Comparison of ENCODE assay signal across 8 mouse cellular contexts in genomic region chr4:137865221-137865641, GRCm38 (mm10). TPM values are rescaled to one million over a fixed set of nuclear protein-coding genes. Genes with fewer than 3 reads are reported as not detected.
A peak's percentile ranks its signal among the peaks of the same experiment; 100 is the strongest.
DNase-seq lines count a peak whose midpoint lies in the region; ATAC-seq and TF ChIP-seq lines count a peak whose summit lies in the region.

No protein-coding gene starts in this region.

- TF ChIP-seq CTCF in thymus, adult 2 months (IDR thresholded peaks at IDR 0.05; ENCODE audit: borderline replicate concordance, control insufficient read depth, extremely low read depth, insufficient read depth, low read length, poor library complexity) = no peak

- DNase-seq in heart, postnatal 14 days = no peak
- no peak for DNase-seq in embryonic facial prominence, embryonic 14.5 days (ENCODE audit: low spot score)
- no peak for DNase-seq in intestine, embryonic 14.5 days (ENCODE audit: low spot score)
- DNase-seq in thymus, adult 2 months = no peak
- DNase-seq in cerebellum, adult 18-20 months = no peak

- H3K27ac ChIP-seq in heart, embryonic 16.5 days (ENCODE audit: low read length) = no peak overlapping the region
- H3K27ac ChIP-seq in embryonic facial prominence, embryonic 14.5 days (replicated peaks; ENCODE audit: low read depth, low read length) = no peak overlapping the region
- peak overlapping the region; percentile 38; the same call in 1 of the 2 replicates for H3K27ac ChIP-seq in intestine, embryonic 14.5 days (ENCODE audit: low read depth)
- H3K27ac ChIP-seq in midbrain, embryonic 16.5 days (ENCODE audit: low read length) = 0 out of 2 replicates have a peak overlapping the region, but pooled peaks have one; percentile 6
- H3K27ac ChIP-seq in thymus, adult 2 months (ENCODE audit: control insufficient read depth, insufficient read depth, low read length) = no peak overlapping the region

- no peak for TF ChIP-seq POLR2A in thymus, adult 2 months (IDR thresholded peaks at IDR 0.05; ENCODE audit: control insufficient read depth, extremely low read depth, insufficient read depth, low read length, poor library complexity)

- WGBS in heart, embryonic 16.5 days = 40% methylated on average over 10 of the region's 10 CpGs
- WGBS in embryonic facial prominence, embryonic 14.5 days = 49% methylated on average over 10 of the region's 10 CpGs
- 36% methylated on average over 10 of the region's 10 CpGs for WGBS in intestine, embryonic 14.5 days
- 53% methylated on average over 10 of the region's 10 CpGs for WGBS in midbrain, embryonic 16.5 days
- 94% methylated on average over 10 of the region's 10 CpGs for WGBS in thymus, adult 2 months

- no peaks in the 10 kb centered on the region for H3K9me3 ChIP-seq in heart, embryonic 16.5 days (replicated peaks; ENCODE audit: control insufficient read depth, low read length)
- no peaks in the 10 kb centered on the region for H3K9me3 ChIP-seq in embryonic facial prominence, embryonic 14.5 days (ENCODE audit: control insufficient read depth, low read length)
- H3K9me3 ChIP-seq in intestine, embryonic 14.5 days (ENCODE audit: control insufficient read depth, low read length) = no peaks in the 10 kb centered on the region
- no peaks in the 10 kb centered on the region for H3K9me3 ChIP-seq in midbrain, embryonic 16.5 days (replicated peaks; ENCODE audit: control insufficient read depth, low read length, poor library complexity, severe bottlenecking)

- intact Hi-C loops in heart, postnatal 14 days (cut with DNase I) = no loop called here

- no peak for ATAC-seq in heart, embryonic 16.5 days (replicated peaks; ENCODE audit: extremely low read depth, insufficient read depth, low FRiP score)
- no peak for ATAC-seq in embryonic facial prominence, embryonic 14.5 days (ENCODE audit: low read depth)
- no peak for ATAC-seq in intestine, embryonic 14.5 days (replicated peaks; ENCODE audit: low FRiP score, low TSS enrichment, low read depth)
- no peak for ATAC-seq in midbrain, embryonic 16.5 days
- ATAC-seq in megakaryocyte, adult 5-6 weeks (ENCODE audit: poor library complexity, severe bottlenecking) = no peak

- peak overlapping the region; percentile 1; the same call in 1 of the 2 replicates for H3K4me3 ChIP-seq in heart, embryonic 16.5 days (ENCODE audit: low read length)
- H3K4me3 ChIP-seq in embryonic facial prominence, embryonic 14.5 days (ENCODE audit: low read depth, low read length) = no peak overlapping the region
- peak overlapping the region; percentile 21 for H3K4me3 ChIP-seq in intestine, embryonic 14.5 days (ENCODE audit: low read depth, low read length)
- H3K4me3 ChIP-seq in midbrain, embryonic 16.5 days (ENCODE audit: low read depth, low read length) = no peak overlapping the region
- no peak overlapping the region for H3K4me3 ChIP-seq in thymus, adult 2 months (ENCODE audit: control insufficient read depth, insufficient read depth, low read length)

- no peak overlapping the region for H3K9ac ChIP-seq in heart, embryonic 16.5 days (ENCODE audit: low read length)
- peak overlapping the region; percentile 51 for H3K9ac ChIP-seq in embryonic facial prominence, embryonic 14.5 days (ENCODE audit: low read depth, low read length)
- H3K9ac ChIP-seq in intestine, embryonic 14.5 days (ENCODE audit: low read length) = peak overlapping the region; percentile 25; the same call in 1 of the 2 replicates
- H3K9ac ChIP-seq in midbrain, embryonic 16.5 days (ENCODE audit: low read depth, low read length) = peak overlapping the region; percentile 4

- H3K27me3 ChIP-seq in heart, embryonic 16.5 days (ENCODE audit: control insufficient read depth, insufficient read depth, low read length) = no peaks in the 10 kb centered on the region
- no peaks in the 10 kb centered on the region for H3K27me3 ChIP-seq in embryonic facial prominence, embryonic 14.5 days (replicated peaks; ENCODE audit: control insufficient read depth, insufficient read depth, low read length)
- H3K27me3 ChIP-seq in intestine, embryonic 14.5 days (replicated peaks; ENCODE audit: control insufficient read depth, insufficient read depth, low read length) = no peaks in the 10 kb centered on the region
- no peaks in the 10 kb centered on the region for H3K27me3 ChIP-seq in midbrain, embryonic 16.5 days (ENCODE audit: control insufficient read depth, insufficient read depth, low read depth, low read length)
- H3K27me3 ChIP-seq in thymus, adult 2 months (ENCODE audit: control insufficient read depth, insufficient read depth, low read length) = no peaks in the 10 kb centered on the region

- H3K36me3 ChIP-seq in heart, embryonic 16.5 days (ENCODE audit: control insufficient read depth, insufficient read depth) = no peaks in the 10 kb centered on the region
- H3K36me3 ChIP-seq in embryonic facial prominence, embryonic 14.5 days (ENCODE audit: control insufficient read depth, insufficient read depth, low read length) = no peaks in the 10 kb centered on the region
- no peaks in the 10 kb centered on the region for H3K36me3 ChIP-seq in intestine, embryonic 14.5 days (ENCODE audit: control insufficient read depth, insufficient read depth, low read length)
- no peaks in the 10 kb centered on the region for H3K36me3 ChIP-seq in midbrain, embryonic 16.5 days (ENCODE audit: control insufficient read depth, insufficient read depth, low read length)
- no peaks in the 10 kb centered on the region for H3K36me3 ChIP-seq in thymus, adult 2 months (ENCODE audit: control insufficient read depth, insufficient read depth, low read length)

- peaks cover 32% of the 10 kb centered on the region for H3K4me1 ChIP-seq in heart, embryonic 16.5 days (ENCODE audit: control insufficient read depth, insufficient read depth, low read length)
- H3K4me1 ChIP-seq in embryonic facial prominence, embryonic 14.5 days (ENCODE audit: control insufficient read depth, insufficient read depth, low read length) = peaks cover 62% of the 10 kb centered on the region
- H3K4me1 ChIP-seq in intestine, embryonic 14.5 days (replicated peaks; ENCODE audit: control insufficient read depth, insufficient read depth, low read length) = peaks cover 65% of the 10 kb centered on the region
- H3K4me1 ChIP-seq in midbrain, embryonic 16.5 days (ENCODE audit: control insufficient read depth, insufficient read depth, low read length) = peaks cover 44% of the 10 kb centered on the region
- H3K4me1 ChIP-seq in thymus, adult 2 months (replicated peaks; ENCODE audit: control insufficient read depth, insufficient read depth, low read length) = peaks cover 44% of the 10 kb centered on the region

- peak overlapping the region; percentile 51 for H3K4me2 ChIP-seq in heart, embryonic 16.5 days (ENCODE audit: low read depth, low read length)
- H3K4me2 ChIP-seq in embryonic facial prominence, embryonic 14.5 days (ENCODE audit: low read depth, low read length) = peak overlapping the region; percentile 37
- H3K4me2 ChIP-seq in intestine, embryonic 14.5 days (ENCODE audit: low read length) = peak overlapping the region; percentile 47
- peak overlapping the region; percentile 36 for H3K4me2 ChIP-seq in midbrain, embryonic 16.5 days (ENCODE audit: low read length)

RNA-seq across cellular contexts. Expression of gene Ece1, which starts 3.2 kb away (rescaled TPM):
- polyA plus RNA-seq in heart, embryonic 16.5 days (2015; fragmentation: Nextera tagmentation; extraction: Ambion mirVana) = 57.2 and 69.2 TPM in 2 replicates
- 100 to 1,000 TPM in 1 of 2 experiments, 10 to 100 TPM in 1; 94.5 to 117 TPM for total RNA-seq in heart, postnatal 14 days (2021)
- 57.8 and 62.1 TPM in 2 replicates for polyA plus RNA-seq in embryonic facial prominence, embryonic 14.5 days (2014; fragmentation: Nextera tagmentation; extraction: Ambion mirVana)
- polyA plus RNA-seq in intestine, embryonic 14.5 days (2014; fragmentation: Nextera tagmentation; extraction: Ambion mirVana) = 94.2 and 96.9 TPM in 2 replicates
- polyA plus RNA-seq in midbrain, embryonic 16.5 days (2015; fragmentation: Nextera tagmentation; extraction: Ambion mirVana) = 20.8 and 21.3 TPM in 2 replicates
- polyA plus RNA-seq in thymus, adult 2 months (2012; rRNA removed) = 27.3 and 28.9 TPM in 2 replicates
- 19.7 and 25.4 TPM in 2 replicates for total RNA-seq in megakaryocyte, adult 5-6 weeks (2015)
- 12.5 and 15.9 TPM in 2 replicates for total RNA-seq in megakaryocyte, adult 5-6 weeks (2017)

Comparison
In these comparisons a context has a peak if more than half of its experiments do, and no peak if none do; other contexts are left out.
1. H3K27ac ChIP-seq: peak in intestine, embryonic 14.5 days (single experiment) and midbrain, embryonic 16.5 days (single experiment); none in heart, embryonic 16.5 days (single experiment), embryonic facial prominence, embryonic 14.5 days (single experiment) and thymus, adult 2 months (single experiment).
2. H3K4me3 ChIP-seq: peak in heart, embryonic 16.5 days (single experiment) and intestine, embryonic 14.5 days (single experiment); none in embryonic facial prominence, embryonic 14.5 days (single experiment), midbrain, embryonic 16.5 days (single experiment) and thymus, adult 2 months (single experiment).
3. Peak in every context shown above with its lines, with median percentiles within 50 percentile points of each other: H3K4me2 ChIP-seq.